Mouse (Mus musculus): ENCODE results near the gene Gpr21.
"Not testable (repeated sequence)": the region's sequence is repeated elsewhere in the genome, so short reads cannot be mapped to it uniquely, and the experiment has no call there.

The Gpr21 gene

DNA sequence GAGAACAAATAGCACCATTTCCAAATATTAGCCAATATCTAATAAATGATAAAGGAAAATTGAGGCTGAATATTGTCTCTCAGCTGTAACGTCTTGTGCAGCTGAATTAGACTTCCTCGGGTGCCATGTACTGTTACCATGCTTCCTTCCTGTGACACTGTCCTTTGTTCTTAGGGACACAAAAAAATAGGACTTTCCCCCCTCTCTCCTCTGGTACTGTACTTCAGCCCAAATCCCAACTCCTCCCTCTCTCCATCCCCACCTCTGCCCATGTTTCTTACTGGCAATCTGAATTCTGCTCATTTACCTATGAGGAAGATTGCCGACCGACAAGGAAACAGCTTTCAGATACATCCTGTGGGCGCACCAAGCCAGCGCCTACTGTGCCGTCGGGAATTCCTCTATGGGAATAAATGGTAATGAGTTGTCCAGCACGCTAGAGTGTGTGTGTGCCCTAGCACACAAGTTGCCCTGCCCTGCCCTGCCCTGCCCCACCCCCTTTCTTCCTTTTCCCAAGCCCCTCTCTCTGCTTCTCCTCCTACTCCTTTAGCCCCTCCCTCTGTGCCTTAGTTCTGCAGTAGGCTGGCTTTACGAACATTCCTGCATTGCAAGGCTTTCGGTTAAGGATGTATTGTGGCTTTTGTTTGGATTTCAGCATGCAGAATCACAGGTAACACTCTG is at the start of gene Gpr21:
TSS of gene Gpr21 (plus strand) at position 303 of the 681 bp plus-strand sequence.
- peak; percentile 36 for DNase-seq

DNA sequence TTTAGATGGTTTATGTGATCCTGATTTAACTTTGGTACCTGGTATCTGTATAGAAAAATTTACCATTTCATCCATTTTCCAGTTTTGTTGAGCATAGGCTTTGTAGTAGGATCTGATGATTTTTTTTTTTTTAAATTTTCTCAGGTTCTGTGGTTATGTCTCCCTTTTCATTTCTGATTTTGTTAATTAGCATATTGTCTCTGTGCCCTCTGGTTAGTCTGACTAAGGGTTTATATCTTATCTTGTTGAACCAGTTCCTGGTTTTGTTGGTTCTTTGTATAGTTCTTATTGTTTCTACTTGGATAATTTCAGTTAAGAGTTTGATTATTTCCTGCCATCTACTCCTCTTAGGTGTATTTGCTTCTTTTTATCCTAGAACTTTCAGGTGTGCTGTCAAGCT is 36.6 kb upstream of the Gpr21 start:
- no peak for DNase-seq

DNA sequence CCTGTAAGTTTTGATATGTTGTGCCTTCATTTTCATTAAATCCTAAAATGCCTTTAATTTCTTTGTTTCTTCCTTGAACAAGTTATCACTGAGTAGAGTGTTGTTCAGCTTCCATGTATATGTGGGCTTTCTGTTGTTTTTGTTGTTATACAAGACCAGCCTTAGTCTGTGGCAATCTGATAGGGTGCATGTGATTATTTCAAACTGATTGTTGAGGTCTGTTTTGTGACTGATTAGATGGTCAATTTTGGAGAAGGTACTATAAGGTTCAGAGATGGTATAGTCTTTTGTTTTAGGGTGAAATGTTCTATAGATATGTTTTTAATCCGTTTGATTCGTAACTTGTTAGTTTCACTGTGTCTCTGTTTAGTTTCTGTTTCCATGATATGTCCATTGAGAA is 36.1 kb upstream of the Gpr21 start:
- no peak for DNase-seq

DNA sequence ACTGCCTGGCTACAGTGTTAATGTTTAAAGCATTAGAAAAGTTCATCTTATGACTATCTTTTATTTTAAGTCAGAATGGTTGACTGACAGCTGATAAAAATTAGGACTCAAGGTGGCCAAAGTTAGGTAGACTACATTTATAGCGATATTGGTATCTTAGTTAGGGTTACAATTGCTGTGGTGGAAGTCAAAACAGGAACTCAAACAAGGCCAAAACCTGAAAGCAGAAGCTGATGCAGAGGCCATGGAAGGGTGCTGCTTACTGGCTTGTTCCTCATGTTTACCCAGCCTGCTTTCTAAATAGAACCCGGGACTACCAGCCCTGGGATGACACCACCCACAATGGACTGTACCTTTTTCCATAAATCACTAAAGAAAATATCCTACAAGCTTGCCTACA is 32.0 kb upstream of the Gpr21 start:
- DNase-seq = no peak

DNA sequence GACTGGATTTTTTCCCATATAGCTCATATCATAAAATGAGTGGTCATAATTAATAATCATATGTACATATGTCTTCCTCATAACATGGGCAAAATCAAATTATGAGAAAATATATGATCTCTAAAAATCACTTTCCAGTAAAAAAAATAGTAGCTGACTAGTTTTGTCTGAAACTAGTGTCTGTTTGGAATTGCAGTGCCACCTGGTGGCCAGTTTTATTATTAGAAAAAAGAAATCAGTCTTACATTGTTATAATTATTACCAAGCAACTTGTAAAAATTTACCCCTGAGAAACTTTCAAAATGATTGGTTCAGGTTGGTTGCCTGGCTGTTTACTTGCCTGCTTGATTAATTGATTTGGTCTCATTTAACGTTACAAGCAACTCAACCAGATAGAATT is 30.8 kb upstream of the Gpr21 start:
- peak; percentile 57 for DNase-seq

DNA sequence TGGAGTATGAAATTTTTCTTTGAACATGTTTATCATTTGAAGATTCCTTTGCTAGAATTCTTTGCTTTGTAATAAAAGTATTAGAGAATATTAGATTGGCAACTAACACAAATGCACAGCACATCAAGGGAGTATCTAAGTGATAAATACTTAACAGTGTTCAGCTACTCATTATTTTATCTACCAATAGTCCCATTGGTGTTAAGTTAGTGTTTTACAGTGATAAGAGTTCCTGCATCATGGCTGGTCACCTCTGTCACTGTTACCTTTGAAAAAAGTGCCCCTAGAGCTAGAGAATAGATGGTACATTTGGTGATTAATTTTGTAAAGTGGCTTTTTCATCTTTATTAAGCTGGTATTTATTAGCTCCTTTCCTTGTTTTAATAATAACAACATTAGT is 29.7 kb upstream of the Gpr21 start:
- no peak for DNase-seq

DNA sequence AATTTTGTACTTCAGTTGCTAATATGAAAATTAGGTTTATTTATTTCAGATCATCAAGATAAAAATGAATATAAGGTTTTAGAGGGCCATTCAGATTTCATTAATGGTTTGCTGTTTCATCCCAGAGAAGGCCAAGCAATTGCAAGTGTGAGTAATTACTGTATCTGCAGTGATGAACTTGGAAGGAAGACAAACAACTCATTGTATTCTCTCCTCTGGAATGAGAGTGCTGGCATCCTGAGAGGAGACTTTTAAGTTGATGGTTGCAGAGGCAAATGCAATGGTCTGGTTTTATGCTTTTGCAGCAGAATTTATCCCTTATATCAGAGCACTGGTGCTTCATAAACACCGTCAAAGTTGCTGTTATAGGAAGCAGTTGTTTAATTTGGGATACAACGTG is 27.2 kb upstream of the Gpr21 start:
- no peak for DNase-seq

DNA sequence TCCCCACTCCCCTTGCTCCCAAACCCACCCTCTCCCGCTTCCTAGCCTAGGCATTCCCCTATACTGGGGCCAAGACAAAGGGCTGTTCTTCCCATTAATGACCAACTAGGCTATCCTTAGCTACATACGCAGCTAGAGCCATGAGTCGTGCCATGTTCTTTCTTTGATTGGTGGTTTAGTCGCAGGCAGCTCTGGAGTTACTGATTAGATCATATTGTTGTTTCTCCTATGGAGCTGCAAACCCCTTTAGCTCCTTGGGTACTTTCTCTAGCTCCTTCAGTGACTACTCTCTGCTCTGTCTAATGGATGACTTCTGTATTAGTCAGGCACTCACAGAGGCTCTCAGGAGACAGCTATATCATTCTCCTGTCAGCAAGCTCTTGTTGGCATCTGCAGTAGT is 18.8 kb upstream of the Gpr21 start:
- DNase-seq = no peak

DNA sequence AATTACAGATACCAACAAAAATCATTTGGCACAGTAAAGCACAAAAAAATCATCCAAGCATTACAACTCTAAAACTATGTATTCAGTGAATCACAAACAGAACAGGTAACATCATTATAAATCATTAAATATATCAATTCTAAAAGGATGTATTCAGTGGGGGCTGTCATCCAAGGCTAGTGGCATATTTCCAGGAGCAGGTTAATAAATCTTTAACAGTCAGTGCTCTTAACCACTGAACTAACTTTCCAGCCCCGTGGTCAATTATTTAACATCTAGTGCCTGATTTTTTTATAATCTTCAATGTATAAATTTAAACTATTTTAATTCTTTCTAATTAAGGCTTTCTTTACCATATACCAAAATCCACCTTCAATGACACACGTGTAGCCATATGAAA is 10.3 kb upstream of the Gpr21 start:
- not testable (repeated sequence) for DNase-seq

DNA sequence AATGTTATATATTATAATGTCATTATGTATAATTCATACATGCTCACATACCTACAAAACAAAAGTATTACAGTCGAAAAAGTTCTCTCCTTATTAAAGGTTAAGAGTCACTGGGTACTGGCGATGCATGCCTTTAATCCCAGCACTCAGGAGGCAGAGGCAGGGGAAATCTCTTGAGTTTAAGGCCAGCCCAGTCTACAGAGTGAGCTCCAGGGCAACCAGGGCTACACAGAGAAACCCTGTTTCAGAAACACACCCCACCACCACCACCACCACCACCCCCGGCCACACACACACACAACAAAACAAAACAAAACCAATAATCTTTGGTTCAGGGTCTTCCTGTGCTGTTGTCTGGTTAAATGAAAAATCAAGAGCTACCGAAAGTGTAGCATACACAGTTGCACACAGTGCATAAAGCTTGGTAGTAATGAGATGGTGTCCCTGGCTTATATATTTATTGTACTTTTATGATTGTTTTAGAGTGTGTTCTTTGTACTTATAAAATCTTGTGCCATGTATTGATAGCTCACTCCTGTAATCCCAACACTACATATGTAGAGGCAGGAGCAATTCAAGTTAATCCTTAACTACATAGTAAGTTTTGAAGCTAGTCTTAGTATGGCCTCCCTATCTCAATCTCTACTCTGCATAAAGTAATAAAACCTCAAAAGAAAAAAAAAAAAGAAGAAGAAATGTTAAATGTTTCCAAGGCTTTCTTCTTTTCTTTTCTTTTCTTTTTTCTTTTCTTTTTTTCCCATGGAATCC is 4.8 kb upstream of the Gpr21 start:
- DNase-seq = no peak

DNA sequence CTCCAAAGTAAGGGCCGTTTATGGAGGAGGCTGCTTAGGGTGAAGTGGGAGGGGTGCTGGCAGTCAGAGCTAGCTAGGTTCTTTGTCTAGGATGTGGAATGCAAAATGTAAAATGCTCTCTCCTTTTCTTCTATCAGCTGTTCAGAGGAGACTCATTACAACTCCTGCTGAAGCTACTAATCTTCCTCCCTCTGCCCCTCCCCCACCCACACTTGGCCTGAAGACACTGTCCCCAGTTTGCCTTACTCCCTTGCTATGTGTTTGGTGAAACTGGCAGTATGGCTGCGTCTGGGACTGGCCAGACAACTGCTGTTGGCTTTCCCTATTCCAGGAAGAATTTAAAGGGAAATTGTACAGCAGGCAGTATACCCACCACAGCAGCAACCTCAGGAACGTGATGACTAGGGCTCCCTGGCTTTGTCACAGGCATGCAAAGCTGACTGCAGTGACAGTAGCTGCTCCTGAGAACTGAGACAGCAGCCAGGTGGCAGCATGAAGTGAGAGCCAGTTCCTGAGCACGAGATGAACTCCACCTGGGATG is 860 bp downstream of the Gpr21 start:
- DNase-seq = peak; percentile 41

DNA sequence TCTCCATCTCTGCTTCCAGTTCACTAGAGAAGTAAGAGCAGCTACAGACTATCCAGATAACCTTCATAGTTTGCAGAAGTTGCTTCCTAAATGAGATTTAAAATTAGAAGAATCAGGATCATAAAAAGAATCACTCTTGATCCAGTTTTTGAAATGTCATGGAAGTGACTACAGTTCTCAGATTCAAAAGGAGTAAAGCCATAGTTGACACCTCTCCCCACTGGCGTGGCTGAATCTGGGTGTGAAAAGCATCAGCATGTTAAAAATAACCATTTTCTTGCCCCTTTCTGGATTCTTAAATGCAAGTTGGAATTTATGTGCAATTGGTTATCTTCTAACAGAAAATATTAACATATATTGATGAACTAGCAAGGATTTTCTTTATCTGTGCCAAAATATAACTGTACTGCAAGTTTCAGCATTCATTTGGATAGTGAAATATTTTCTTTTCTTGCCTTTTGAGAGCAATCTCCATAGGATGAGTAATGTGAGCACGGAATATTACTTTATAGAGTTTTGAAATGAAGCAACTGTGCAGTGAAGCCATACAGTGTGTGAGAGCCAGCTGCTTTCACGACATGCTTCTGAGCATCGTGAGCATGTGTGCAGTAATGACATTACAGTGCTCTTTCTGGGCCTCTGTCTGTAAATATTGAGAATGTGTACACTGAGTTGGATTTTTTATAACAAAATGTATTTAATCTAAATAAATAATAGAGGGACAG is 2.6 kb downstream of the Gpr21 start:
- no peak for DNase-seq

DNA sequence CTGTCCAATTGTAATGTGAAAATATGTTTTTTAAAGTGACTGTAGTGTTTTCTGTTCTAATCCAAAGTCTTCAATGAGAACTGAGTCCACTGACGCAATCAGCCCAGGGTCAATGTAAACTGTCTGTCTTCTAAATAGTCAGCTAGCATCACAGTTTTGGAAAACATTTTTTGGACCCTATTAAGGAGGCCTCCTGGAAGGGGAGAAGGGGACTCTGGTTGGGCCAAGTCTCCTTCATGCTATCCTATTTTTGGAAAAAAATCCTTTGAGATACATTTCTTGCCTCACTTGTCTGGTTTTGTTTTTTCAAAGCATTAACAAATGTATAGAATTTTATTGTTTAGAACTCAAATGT is 3.1 kb downstream of the Gpr21 start:
- DNase-seq = no peak

DNA sequence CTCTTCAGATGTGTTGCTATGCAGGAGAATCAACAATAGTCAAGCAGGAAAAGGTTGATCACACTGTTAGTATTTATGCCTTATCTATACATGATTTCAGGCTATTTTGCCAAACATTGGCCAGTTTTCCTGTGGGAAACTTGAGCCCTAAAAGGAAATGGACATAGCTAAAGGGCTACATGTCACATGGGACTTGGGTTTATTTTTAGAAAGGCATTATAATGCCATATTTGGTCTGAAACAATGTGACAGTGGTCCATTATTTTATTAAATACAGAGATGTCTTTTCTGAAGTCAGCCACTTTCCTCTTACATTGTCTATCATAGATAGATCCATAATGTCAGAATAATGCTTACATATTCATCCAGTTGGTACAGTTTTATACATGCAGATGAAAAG is 11.5 kb downstream of the Gpr21 start:
- DNase-seq = no peak

DNA sequence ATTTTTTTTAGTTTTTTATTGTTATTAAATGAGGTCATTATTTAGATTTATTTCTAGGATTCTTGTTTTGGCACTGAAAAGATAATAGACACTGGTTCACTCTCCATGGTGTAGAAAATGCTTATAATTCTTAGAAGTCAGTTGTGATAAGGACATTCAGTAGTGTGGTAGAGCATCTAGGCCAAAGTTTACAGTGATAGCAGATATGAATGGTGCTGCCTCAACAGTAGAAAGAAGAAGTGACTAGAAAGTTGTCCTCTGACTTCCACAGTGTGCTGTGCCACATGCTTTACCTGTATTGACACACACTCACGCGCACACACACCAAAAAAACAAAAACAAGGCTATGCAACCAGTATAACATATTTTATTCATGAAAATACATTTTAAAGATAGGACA is 13.3 kb downstream of the Gpr21 start:
- DNase-seq = no peak

DNA sequence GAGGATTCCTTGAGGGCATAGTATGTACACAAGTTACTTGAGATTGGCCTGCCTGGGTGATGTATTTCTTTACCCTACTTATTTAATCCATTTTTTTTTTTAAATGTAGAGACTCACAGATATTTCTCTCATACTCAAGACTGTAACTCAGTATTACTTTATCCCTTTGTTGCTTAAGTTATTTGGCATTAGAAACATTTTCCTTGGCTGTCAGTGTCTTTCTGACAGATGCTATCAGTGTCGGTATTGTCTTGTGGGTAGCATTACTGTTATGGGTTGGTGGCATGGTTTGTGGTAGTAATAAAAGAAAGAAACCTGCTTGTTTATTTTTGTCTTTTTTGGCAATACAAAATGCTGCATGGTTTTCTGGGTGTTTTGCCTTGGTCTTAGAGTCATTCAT is 14.6 kb downstream of the Gpr21 start:
- no peak for DNase-seq

DNA sequence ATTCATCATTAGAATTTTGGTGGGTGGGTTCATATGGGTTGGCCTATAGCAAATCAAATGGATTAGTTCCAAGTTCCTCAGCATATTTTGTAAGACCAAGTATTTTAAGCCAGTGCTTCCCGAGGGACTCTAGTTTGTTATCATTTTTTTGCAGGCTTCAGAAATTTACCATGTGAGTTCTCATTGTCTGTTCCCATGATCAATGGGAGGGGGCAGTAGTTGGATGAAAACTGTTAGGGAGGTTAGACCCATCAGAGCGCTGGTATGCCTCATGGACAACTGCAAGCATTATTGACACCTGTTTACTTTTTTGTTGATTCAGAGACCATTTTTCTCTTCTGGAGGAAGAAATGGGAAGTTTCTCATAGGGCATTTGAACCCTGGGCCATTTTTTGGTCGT is 15.5 kb downstream of the Gpr21 start:
- no peak for DNase-seq

DNA sequence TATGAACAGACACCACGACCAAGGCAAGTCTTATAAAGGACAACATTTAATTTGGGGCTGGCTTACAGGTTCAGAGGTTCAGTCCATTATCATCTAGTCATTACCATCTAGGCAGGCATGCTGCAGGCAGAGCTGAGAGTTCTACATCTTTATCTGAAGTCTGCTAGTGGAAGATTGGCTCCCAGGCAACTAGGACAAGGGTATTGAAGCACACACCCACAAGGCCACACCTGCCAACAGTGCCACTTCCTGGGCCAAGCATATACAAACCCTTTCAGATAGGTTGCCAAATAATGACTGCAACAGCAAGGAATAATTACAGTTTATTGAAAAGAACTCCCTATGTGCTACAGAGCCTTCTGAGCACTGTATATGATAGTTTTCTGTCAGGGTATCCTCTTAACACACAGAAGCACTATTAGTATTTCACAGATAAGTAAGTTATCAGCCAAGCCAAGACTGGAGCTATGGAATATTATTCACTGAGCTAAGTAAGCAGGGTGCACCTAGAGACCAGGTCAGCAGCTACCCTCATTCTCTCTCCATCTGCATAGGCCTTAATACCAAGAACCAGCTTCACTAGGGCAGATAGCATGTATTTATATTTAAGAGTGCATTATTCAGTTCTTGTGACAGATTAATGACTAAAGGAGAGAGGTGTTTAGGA is 33.3 kb downstream of the Gpr21 start:
- no peak for DNase-seq

DNA sequence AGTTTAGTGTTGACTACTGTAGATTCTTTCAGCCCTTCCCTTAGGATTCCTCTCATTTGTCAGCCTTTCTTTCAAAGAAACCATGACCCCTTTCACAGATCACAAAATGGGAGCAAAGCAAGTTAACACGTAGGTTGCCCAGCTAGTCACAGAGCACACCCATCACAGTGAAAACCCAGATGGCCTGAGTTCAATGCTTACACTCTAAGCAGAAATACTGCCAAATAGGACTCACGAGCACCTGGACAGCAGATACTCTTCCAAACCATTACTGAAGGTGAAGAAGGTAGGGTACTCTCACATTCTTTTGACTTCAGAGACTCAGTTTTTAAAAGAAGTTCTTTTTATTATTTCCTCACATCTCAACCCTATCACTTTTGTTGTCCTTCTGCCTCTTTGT is 40.2 kb downstream of the Gpr21 start:
- no peak for DNase-seq

DNA sequence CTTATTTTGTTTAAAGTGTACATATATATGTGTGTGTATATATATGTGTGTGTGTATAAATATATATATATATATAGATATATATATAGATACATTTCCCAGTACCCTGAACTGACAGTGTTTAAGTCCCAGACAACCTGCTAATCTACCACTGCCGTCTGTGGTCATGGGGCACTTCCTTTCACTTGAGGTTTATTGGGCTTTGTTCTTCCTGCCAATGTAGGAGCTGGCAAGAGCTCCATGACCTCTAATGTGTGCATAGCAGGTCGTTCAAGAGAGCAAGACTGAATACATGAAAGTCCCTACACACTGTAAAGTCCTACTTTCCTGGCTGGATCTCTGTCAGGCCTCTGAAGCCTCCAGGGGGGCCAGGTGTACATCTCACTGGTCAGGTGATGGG is 49.4 kb downstream of the Gpr21 start:
- DNase-seq = no peak

DNA sequence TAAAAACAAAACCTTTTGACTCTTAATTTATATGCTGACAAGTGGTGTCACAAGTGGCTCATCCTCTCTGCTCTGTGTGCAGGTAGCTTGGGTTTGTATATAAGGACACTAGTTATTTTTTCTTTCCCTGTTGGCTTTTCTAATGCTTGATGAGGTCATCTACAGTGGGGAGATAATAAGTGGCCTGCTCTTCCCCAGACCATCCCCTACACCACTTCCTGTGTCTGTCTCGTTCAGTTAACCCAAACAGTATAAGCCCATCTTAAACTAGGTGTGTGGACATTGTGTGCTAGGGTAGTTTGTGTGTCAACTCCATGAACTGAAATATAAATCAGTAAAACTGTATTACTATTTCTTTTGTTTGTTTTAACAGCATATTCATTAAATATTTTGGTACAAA is 49.9 kb downstream of the Gpr21 start:
- DNase-seq = no peak

DNA sequence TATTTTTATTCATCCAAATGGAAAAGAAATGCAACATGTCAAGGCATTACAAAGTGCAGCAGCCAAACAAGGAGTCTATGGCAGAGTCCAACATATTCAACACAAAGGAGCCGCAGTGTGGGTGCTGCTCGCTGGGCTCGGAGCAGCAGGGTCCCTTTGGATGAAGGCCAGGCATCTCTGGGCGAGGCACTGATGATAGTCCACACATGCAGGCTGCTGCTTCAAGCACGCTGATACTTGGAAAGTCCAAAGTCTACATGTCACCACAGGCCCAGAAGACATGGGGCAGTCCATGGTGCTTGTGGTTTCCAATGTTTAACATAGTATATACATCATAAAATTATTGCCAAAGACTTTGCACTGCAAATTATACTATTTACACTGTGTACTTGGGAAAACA is 53.8 kb downstream of the Gpr21 start:
- no peak for DNase-seq
